Mouse (Mus musculus): ENCODE measurements around the gene Gcnt2.

Gene Gcnt2

DNA sequence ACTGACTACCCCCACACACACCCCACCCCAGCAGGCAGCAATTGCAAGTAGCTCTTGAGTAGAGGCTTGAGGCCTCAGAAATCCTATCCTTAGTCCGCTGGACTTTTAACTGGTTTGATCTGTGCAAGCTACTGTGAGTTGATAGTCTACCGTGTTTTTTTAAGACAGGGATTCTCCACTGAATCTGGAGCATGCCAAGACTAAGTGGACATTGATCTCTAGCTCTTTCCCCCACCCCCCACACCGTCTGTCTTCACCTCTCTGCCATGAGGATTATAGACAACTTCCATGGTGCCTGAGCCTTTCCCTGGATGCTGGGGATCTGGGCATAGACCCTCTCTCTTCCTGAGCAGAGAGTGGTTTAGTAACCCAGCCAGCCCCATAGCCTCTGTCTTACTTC is 74.8 kb downstream of the Gcnt2 start:
- in situ Hi-C loops (cut with MboI; ENCODE audit: unreplicated experiment in 2 of 2): no loop called here

DNA sequence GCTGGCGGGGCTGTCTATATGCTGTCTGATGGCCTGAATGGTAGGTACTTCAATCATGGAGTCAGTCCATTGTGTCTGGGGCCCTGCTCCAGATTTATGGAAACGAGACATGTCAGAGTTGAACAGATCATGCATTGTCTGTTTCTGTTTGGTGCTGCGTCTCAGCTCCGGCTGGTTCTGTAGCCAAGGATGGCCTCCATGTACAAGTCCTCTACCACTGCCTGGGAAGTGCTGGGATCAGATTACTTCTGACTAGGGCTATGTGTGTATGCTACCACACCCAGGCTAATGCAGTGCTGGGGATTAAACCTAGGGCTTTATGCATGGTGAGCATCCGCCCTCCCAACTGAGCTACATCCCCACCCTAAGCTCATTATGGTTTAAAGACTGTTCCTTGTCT is 78.0 kb downstream of the Gcnt2 start:
- in situ Hi-C loops (cut with MboI; ENCODE audit: unreplicated experiment in 2 of 2): no loop called here

DNA sequence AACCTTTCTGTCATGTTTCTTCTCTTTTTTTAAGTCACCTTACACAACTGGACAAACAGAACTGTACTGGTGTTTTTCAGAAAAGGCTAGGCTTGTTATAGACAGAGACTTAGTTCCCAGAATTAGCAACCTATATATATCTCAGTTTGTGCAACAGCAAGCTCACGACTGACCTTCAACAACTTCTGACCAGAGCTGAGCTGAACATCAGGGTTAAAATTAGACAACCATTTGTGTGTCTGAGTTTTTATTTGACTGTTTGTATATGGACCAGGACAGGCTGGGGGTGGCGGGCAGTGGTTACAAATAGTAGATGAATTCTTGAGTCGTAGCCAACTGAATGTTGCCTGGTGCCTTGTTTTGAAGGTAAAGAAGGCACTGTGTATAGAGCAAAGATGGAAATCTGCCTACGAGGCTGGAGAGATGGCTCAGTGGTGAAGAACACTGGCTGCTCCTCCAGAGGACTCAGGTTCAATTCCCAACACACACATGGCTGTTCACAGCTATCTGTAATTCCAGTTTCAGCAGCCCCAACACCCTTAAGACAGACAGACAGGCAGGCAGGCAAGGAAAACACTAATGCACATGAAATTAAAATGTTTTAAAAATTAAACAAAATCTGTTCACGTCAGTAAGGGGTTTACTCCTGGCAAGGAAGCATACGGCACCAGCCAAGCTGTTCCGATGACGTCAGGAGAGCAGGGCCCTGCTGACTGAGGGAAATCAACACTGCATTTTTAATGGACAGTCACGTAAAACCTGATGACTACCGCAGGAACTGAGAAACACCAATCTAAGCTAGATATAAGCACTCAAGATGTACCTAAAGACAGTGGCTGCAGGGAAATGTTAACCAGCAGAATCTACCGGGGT is 79.2 kb downstream of the Gcnt2 start:
- in situ Hi-C loops (cut with MboI; ENCODE audit: unreplicated experiment in 2 of 2): no loop called here

DNA sequence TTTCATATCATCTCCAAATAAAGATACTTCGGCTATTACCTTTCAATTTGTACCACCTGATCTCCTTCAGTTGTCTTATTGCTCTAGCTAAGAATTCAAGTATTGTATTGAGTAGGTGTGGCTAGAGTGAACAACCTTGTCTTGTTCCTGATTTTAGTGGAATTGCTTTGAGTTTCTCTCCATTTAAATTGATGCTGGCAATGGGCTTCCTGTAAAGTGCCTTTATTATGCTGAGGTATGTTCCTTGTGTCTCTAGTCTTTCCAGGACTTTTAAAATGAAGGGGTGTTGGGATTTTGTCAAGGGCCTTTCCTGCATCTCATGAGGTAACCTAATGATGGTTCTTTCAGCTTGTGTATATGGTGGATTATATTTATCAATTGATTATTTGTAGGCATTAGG is 83.5 kb downstream of the Gcnt2 start:
- in situ Hi-C loops (cut with MboI; ENCODE audit: unreplicated experiment in 2 of 2): no loop called here

DNA sequence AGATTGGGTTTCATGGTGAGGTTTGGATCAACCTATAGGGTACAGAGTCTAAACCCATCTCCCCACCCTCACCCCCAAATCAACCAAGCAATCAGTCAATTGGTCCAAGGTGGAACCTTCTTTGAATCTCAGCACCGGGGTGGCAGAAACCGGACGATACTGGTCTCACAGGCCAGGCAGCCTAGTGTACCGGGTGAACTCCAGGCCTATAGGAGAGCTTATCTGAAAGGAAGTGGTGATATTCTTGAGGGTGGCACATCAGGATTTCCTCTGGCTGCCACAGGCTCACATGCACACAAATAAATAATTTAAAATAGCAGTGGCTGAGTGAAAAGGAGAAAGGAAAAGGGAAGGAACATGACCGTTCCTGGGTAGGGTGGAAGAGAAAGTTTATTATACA is 84.4 kb downstream of the Gcnt2 start:
- in situ Hi-C loops (cut with MboI; ENCODE audit: unreplicated experiment in 2 of 2): no loop called here

DNA sequence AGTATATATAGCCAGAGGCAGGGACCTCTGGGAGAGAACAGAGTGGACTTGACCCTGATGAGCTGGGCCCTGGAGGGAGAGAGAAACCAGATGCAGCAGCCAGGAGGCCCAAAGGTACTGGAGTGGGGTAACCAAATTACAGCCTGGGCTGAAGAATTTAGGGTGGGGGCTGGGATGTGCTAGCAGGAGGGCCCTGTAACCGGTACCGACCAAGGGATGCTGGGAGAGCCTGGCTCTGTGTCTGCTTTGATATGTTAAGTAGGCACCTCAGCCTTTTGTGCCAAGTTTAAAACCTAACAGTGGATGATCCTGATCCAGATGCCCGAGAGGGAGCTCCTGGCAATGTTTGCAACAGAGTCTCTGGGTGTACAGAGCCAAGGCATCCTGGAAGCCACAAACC is 84.8 kb downstream of the Gcnt2 start:
- in situ Hi-C loops (cut with MboI; ENCODE audit: unreplicated experiment in 2 of 2): no loop called here

DNA sequence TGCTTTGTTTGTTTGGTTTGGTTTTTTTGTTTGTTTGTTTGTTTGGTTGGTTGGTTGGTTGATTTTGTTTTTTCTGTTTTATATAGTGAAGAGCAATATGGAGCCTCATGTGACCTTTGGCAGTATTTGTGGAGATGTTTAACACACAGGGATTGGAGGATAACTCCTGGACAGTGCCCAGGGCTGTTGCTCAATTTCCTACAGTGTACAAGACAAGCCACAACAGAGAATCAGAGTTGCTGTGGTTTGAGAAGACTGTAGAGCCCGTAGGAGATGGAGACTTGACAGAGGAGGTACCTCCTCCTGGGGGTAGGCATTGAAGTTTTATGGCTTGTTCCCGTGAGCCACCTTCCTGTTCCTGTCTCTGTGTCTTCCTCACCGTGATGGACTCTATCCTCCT is 87.0 kb downstream of the Gcnt2 start:
- in situ Hi-C loops (cut with MboI; ENCODE audit: unreplicated experiment in 2 of 2): no loop called here

DNA sequence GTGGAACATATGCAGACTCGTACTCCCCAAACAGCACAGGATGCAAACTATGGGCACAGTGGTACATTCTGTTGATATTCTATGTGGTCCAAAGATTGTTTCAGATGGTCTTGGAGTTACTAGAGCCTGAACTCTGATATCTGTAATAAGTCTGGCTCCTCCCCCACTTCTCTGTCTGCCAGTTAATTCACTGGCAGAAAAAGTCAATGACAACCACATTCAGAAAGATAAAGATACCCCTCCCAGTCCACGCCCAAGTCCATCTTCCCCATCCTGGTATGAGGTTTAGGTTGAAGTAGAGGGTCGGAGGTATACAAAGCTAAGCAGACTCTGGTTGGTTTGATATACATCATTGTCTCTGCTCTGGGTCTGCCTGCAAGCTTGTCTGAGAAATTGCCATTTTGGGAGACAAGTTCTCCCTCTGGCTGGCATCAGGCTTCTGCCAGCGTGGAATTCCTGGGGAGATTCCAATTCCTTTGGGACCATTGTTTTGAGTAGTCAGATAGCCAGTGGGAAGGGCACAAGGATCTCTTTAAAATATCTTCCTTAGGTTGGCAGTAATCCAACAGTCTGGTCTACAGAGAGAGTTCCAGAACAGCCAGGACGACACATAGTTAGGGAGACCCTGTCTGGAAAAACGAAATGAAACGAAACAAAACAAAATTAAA is 88.1 kb downstream of the Gcnt2 start:
- in situ Hi-C loops (cut with MboI; ENCODE audit: unreplicated experiment in 2 of 2): no loop called here

DNA sequence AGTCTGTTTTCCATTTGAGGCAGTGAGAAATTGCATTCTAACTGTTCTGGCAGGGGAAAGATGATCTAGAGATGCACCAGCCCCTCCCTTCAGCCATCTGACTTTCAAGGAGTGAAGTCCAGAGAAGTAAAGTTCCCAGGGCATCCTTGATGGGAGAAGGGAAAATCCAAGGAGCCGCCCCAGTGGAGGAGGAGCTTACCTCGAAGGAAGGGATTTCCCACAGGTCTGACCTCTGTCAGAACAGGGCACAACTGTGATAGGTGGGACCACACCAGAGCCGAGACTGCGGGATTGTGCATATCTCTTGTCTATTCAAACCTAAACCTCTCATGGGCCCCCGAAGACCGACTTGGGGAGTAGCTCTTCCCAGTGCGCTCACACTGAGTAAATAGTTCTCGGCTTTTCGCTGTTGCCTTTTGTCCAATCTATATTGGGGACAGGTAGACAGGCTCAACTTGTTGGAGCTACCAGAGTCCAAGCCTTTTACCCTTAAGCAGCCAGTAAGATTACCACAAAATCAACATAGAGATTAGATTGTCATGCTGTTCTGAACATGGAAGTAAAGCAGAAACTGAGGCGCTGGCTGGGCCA is 91.9 kb downstream of the Gcnt2 start:
- in situ Hi-C loops (cut with MboI; ENCODE audit: unreplicated experiment in 2 of 2): no loop called here

DNA sequence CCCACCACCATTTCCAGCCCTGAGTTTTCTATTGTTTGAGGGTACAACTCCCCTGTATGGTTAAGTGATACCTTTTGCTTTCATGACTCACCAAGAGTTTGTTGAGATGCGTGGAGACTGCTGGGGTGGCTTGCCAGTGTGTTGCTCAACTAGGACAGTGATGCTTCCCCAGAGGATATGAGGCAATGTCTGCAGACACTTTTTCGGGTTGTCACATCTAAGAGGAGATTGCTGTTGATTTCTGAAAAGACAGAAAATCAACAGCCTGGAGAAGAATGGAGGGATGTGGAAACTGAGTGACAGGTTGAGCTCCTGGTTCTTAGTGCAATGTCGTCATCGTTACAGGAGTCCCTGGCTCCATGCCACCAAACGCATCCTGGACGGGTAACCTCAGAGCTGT is 93.7 kb downstream of the Gcnt2 start:
- in situ Hi-C loops (cut with MboI; ENCODE audit: unreplicated experiment in 2 of 2): no loop called here

DNA sequence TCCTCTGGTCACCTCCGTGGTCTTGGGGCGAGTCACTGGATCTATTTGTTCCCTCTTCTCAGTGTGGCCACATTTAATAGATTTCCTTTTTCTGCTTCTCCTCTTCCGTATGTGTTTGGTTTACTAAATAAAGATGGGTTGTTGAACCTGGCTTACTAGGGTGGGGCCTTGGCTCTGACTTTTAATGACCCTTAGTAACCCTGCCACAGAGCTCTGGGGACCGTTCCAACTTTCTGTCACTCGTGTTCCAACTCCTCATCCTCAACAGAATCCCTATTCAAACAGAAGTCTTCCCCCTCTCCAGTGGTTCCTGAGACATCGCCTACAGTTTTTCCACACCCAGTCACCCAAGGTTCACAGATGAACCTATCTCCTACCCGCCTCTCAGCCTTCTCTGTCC is 96.2 kb downstream of the Gcnt2 start:
- in situ Hi-C loops (cut with MboI; ENCODE audit: unreplicated experiment in 2 of 2): no loop called here

DNA sequence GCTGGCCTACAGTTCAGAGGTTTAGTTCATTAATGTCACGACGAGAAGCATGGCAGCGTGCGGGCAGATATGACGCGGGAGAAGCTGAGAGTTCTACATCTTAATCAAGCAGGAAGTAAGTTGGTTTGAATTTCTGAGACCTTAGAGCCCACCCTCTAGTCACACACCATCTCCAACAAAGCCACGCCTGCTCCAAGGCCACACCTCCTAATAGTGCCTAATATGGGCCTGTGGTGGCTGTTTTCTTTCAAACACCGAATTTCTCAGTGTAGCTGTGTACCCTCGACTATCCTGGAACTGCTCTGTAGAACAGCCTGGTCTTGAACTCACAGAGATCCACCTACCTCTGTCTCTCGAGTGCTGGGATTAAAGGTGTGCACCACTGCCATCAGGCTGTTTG is 108.1 kb downstream of the Gcnt2 start:
- in situ Hi-C loops (cut with MboI; ENCODE audit: unreplicated experiment in 2 of 2): no loop called here

DNA sequence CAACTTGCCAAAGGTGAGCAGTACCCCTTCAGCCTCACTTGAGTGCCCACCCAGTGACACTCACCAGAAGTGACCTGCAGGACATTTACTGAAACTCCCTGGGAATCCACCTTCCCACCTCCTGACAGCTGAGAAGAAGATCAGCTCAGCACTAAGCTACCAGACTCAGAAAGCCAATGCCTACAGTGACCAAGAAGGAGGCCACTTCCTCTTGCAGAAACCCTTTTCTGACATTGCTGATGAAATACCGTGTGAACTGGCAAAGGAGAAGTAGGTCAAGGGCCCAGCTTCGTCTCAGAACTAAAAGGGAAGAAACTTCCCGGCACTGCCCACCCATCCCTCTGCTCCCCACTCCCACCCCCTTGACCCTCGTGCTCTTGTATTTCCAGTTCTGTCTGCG is 109.0 kb downstream of the Gcnt2 start:
- in situ Hi-C loops (cut with MboI; ENCODE audit: unreplicated experiment in 2 of 2): no loop called here

DNA sequence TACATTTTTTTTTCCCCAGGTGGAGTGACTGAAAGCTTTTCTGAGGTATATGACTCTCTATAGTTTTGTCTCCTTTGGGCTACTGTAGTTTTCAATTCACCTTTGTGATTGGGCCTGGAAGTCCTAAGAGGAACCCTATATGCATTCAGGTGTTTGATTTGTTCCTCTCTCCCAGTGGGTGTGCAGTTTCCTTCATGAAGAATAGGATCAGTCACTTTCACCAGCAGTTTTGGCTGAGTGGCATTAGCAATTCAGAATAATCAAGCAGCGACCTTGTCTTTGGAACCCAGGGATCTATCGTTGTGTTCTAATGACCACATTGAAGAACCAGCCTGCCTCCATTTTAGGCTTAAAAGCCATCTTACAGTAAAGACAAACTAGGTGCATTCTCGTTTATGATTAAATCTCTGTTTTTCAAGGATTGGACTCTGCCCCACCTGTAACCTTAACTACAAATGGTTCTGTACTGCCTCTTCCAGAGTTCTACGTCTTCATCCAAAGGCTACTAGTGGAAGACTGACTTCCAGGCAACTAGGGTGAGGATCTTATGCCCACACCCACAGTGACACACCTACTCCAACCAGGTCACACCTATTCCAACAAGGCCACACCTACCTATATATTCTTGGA is 110.3 kb downstream of the Gcnt2 start:
- in situ Hi-C loops (cut with MboI; ENCODE audit: unreplicated experiment in 2 of 2): no loop called here

DNA sequence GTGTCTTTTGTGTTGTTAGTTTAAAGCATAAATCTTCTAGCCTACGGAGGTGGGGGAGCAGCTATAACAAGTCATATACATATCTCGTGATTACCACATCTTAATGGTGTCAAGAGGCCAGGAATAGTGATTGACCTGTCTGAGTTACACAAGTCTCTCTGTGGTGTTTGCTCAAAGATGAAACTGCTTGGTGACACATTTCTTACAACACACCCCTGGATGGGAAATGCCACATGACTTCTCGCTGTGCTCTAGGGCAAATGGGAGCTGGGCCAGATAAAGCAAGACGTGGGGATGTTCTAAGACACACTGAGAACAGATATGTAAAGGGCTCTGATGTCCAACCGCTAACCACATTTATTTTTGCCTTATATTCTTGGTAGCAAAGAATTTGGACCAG is 111.7 kb downstream of the Gcnt2 start:
- in situ Hi-C loops (cut with MboI; ENCODE audit: unreplicated experiment in 2 of 2): no loop called here

DNA sequence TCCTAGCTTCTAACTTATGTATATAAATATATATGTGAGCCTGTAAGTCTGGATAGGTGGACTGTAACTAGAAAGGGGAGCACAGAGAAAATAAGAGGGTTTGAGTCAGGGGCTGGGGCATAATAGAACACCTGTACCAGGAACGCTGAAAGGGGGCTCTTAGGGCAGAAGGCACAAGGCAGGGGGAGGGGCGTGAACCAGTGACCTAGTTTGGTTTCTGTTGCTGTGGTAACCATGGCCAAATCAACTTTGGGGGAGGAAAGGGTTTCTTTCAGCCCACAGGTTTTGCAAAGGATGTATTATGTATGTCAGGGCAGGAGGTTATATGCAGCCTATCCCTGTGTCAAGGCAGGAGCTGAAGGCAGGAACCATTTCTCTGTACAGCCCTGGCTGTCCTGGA is 112.3 kb downstream of the Gcnt2 start:
- in situ Hi-C loops (cut with MboI; ENCODE audit: unreplicated experiment in 2 of 2): no loop called here

DNA sequence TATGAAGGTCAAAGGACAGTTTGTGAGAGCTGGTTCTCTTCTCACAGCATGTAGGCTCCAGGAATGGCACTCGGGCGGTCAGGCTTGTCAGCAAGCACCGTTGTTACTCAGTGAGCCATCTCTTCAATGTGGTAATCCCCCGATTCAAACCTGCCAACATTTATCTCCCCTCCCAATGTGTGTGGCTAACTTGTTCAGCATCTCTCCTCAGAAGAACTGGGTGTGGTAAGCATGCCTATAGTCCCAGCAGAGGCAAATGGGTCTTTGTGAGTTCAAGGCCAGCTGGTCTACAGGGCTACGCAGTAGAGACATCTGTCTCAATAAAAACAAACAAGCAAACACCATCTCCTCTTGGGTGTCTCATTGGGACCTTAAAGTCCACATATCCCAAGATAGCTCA is 113.4 kb downstream of the Gcnt2 start:
- in situ Hi-C loops (cut with MboI; ENCODE audit: unreplicated experiment in 2 of 2): no loop called here

DNA sequence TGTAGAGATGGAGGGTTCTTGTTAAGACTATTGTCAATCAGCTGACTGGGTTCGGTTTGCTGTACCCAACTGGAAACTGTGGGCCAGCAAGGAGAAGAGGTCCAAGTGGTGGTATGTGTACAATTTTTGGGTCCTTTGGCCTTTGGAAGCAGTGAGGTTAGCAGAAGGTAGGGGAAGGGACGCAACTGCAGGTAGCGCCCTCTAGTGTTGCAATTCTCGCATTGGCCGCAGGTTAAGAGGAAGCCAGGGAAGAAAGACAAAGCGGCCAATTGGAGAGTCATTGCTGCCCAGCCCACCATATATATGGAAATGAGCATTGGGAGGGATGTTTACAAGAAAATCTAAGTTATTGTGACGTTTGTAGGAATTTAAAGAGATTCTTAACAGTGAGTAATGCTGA is 118.1 kb downstream of the Gcnt2 start:
- in situ Hi-C loops (cut with MboI; ENCODE audit: unreplicated experiment in 2 of 2): no loop called here

DNA sequence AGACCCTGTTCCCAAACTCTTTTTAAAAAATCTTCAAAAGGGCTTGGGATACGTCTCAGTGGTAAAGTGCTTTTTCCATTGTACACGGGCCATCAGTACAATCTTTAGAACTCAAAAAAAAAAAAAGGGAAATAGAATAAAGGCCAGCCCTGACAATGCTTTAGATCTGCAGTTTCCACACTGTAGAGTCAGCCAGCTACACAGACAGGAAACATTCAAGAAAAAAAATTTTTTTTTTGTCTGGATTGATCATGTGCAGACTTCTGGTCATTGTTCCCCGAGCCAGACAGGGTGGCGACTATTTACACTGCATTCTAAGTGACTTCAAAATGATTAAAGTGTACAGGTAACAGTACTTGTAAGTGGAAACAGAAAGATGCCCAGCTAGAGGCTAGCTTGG is 119.1 kb downstream of the Gcnt2 start:
- in situ Hi-C loops (cut with MboI; ENCODE audit: unreplicated experiment in 2 of 2): no loop called here

DNA sequence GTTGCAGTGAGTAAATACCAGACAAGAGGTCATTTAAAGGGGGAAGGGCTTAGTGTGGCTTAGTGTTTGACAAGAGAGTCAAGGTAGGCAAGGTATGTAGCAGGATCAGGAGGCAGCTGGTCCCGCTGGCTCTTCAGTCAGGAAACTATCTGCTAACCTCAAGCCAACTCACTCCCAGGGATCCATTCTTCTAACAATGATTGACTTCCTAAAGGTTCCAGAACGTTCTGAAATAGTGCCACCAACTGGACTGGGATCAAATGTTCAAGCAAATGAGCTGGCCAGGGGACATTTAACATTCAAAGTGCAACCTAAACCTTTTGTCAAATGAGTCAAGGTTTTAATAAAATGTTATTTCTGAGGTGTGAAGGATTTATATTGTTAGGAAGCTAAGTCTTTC is 119.8 kb downstream of the Gcnt2 start:
- in situ Hi-C loops (cut with MboI; ENCODE audit: unreplicated experiment in 2 of 2): no loop called here

DNA sequence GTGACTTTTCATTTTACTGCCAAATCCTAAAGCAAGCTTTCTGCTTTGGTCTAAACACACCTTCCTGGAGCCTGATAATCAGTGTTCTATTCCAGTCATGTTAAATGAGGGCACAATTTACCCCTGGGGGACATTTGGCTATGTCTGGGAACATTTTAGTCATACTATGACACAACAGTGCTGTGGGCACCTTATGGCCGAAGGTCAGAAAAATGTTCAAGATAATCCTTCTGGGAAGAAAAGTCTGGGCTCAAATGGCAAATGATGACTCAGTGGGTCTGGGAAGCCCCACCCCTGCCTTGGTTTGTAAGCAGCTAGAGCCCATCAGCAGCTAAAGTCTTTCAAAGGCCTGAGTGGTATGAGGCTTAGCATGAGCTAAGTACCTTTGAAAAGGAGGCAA is 123.2 kb downstream of the Gcnt2 start:
- in situ Hi-C loops (cut with MboI; ENCODE audit: unreplicated experiment in 2 of 2): no loop called here

DNA sequence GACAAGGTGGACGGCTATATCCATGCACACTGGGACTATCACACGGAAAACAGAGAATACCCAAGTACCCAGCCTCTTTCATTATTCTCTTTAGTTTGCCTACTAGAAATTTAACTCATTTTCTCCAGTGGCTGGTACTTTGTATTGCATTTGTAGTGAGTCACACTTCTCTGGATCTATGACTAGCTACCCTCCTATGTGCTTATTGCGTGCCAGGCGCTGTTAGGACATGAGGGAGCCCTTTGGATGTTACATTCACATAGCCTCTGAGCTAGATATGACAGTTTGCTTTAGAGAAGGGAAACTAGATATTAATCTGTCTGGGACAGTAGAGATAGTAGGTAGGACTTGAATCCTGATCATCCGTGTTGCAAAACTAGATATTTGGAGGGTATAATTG is 126.5 kb downstream of the Gcnt2 start:
- in situ Hi-C loops (cut with MboI; ENCODE audit: unreplicated experiment in 2 of 2): no loop called here

Data from v-Abl transformed pro-B cells (cell line).